Mouse (Mus musculus) CD4-positive naive resting alpha-beta T cell, adult 76 days (primary cell): ENCODE data around the gene Tmem213. TPM values are rescaled to one million over a fixed set of nuclear protein-coding genes. Genes with fewer than 3 reads are reported as not detected.

Source experiments
- total RNA-seq: library from RNA; stranded (reverse); gene quantifications from one replicate; pipeline ENCODE4 v1.2.4, GENCODE M21; 2023

The Tmem213 gene
- not detected for total RNA-seq

GRCm38 (mm10) chr6:38109160-38109795 lies at the start of gene Tmem213:
Gene Tmem213, plus strand, starts transcription at chr6:38109255.

GRCm38 (mm10) chr6:38124207-38124835 lies 15.3 kb downstream of the Tmem213 start, which contains the start of gene Atp6v0a4:
Gene Atp6v0a4, minus strand, starts transcription at chr6:38124586.

Other genes with a start within 250 kb of the Tmem213 start
- gene Trim24, start 238.4 kb upstream of the Tmem213 start, total RNA-seq, result 61.4 TPM
- gene Svopl, start 62.3 kb upstream of the Tmem213 start, total RNA-seq, result not detected
- 1.1 TPM for gene Atp6v0a4, start 15.3 kb downstream of the Tmem213 start, total RNA-seq
- 0.15 TPM for gene D630045J12Rik, start 144.8 kb downstream of the Tmem213 start, total RNA-seq
- 5.2 TPM for gene Zc3hav1l, start 190.0 kb downstream of the Tmem213 start, total RNA-seq
- gene Zc3hav1, start 245.3 kb downstream of the Tmem213 start, total RNA-seq, result 363 TPM